Mouse (Mus musculus) CH12.LX (cell line): ENCODE data around the gene Pxt1. TPM values are rescaled to one million over a fixed set of nuclear protein-coding genes. Genes with fewer than 3 reads are reported as not detected.
A peak's percentile ranks its signal among the peaks of the same experiment; 100 is the strongest.

Source experiments
- DNase-seq: peaks from one replicate; pipeline ENCODE4 v3.0.0-alpha.2; 2013; ENCODE audit errors: extremely low read depth
- H3K27ac ChIP-seq: 2 replicates; pipeline ENCODE4 v1.5.1; 2012; ENCODE audit warnings: low read depth, mild to moderate bottlenecking, control low read depth, moderate library complexity; ENCODE audit not compliant: insufficient read depth
- H3K27me3 ChIP-seq: replicated peaks from 2 replicates; pipeline ENCODE3; 2012; ENCODE audit warnings: inconsistent platforms
- H3K36me3 ChIP-seq, 2 experiments: replicated peaks in 1 of 2; 2 replicates each; pipeline versions ENCODE3 to v1.6.1; 2012; ENCODE audit warnings: inconsistent platforms in 1 of 2, low read length in 1 of 2, mild to moderate bottlenecking in 1 of 2, mixed read lengths in 1 of 2, moderate library complexity in 1 of 2; ENCODE audit not compliant: control insufficient read depth in 1 of 2, insufficient read depth in 1 of 2
- H3K4me1 ChIP-seq, 2 experiments: 2 replicates each; pipeline ENCODE4 v1.6.1; 2012; ENCODE audit warnings: inconsistent platforms in 1 of 2, moderate library complexity in 1 of 2; ENCODE audit not compliant: insufficient read depth in 2 of 2, control insufficient read depth in 1 of 2
- H3K4me2 ChIP-seq: 2 replicates; pipeline ENCODE4 v1.6.1; 2012; ENCODE audit warnings: low read depth, mild to moderate bottlenecking, control low read depth; ENCODE audit not compliant: poor library complexity, insufficient read depth, severe bottlenecking
- H3K4me3 ChIP-seq, 3 experiments: fragments of 150-350 bp in 1 of 3; sonication (generic) in 1 of 3; replicated peaks in 1 of 3; 2 replicates each; pipeline versions ENCODE3 to v1.5.1; 2011 to 2012; ENCODE audit warnings: low read depth in 2 of 3, low read length in 2 of 3, mild to moderate bottlenecking in 2 of 3, moderate library complexity in 2 of 3, control low read depth in 1 of 3, improper control_type of control experiment in 1 of 3, inconsistent platforms in 1 of 3, mixed read lengths in 1 of 3; ENCODE audit not compliant: poor library complexity in 1 of 3
- H3K79me2 ChIP-seq: replicated peaks from 2 replicates; pipeline ENCODE4 v1.6.1; 2012; ENCODE audit warnings: mild to moderate bottlenecking, moderate library complexity; ENCODE audit not compliant: control insufficient read depth, poor library complexity, insufficient read depth, severe bottlenecking; ENCODE audit errors: extremely low read depth
- H3K9ac ChIP-seq: 2 replicates; pipeline ENCODE4 v1.6.1; 2012; ENCODE audit warnings: low read depth, mild to moderate bottlenecking, control low read depth, moderate library complexity; ENCODE audit not compliant: insufficient read depth
- H3K9me3 ChIP-seq: replicated peaks from 2 replicates; pipeline ENCODE3; 2012; ENCODE audit warnings: low read length, inconsistent platforms, mixed read lengths
- BHLHE40 ChIP-seq: IDR thresholded peaks from 2 replicates; pipeline ENCODE4 v1.6.1; 2011; ENCODE audit warnings: mild to moderate bottlenecking, low read depth, low read length, improper control_type of control experiment
- CHD2 ChIP-seq: IDR thresholded peaks from 2 replicates; pipeline ENCODE4 v1.6.1; 2011; ENCODE audit warnings: low read length, improper control_type of control experiment
- CTCF ChIP-seq, 2 experiments: IDR thresholded peaks in 1 of 2; conservative IDR thresholded peaks in 1 of 2; 2 replicates each; pipeline ENCODE4 v1.5.1; 2011 to 2012; ENCODE audit warnings: low read depth in 2 of 2, low read length in 2 of 2, improper control_type of control experiment in 1 of 2, inconsistent platforms in 1 of 2, mild to moderate bottlenecking in 1 of 2, moderate library complexity in 1 of 2
- ELF1 ChIP-seq: IDR thresholded peaks from 2 replicates; pipeline ENCODE4 v1.6.1; 2014; ENCODE audit warnings: low read depth, mild to moderate bottlenecking, inconsistent platforms, low read length, improper control_type of control experiment
- HCFC1 ChIP-seq: IDR thresholded peaks from 2 replicates; pipeline ENCODE4 v1.6.1; 2012; ENCODE audit warnings: low read depth, mild to moderate bottlenecking, inconsistent platforms, low read length, improper control_type of control experiment
- IRF4 ChIP-seq: IDR thresholded peaks from 2 replicates; pipeline ENCODE4 v1.6.1; 2014; ENCODE audit warnings: low read depth, mild to moderate bottlenecking, inconsistent platforms, low read length, improper control_type of control experiment
- MAX ChIP-seq: IDR thresholded peaks from 2 replicates; pipeline ENCODE4 v1.6.1; 2011; ENCODE audit warnings: low read length, improper control_type of control experiment
- MAZ ChIP-seq: IDR thresholded peaks from 2 replicates; pipeline ENCODE4 v1.6.1; 2012; ENCODE audit warnings: low read depth, mild to moderate bottlenecking, inconsistent platforms, low read length, improper control_type of control experiment, moderate library complexity
- MEF2A ChIP-seq: IDR thresholded peaks from 2 replicates; pipeline ENCODE4 v1.6.1; 2014; ENCODE audit warnings: low read depth, mild to moderate bottlenecking, inconsistent platforms, low read length, improper control_type of control experiment, borderline replicate concordance
- MXI1 ChIP-seq: IDR thresholded peaks from 2 replicates; pipeline ENCODE4 v1.6.1; 2011; ENCODE audit warnings: mild to moderate bottlenecking, low read depth, low read length, improper control_type of control experiment
- MYC ChIP-seq: IDR thresholded peaks from 2 replicates; pipeline ENCODE4 v1.6.1; 2011; ENCODE audit warnings: low read depth, mild to moderate bottlenecking, improper control_type of control experiment, low read length
- NELFE ChIP-seq: IDR thresholded peaks from 2 replicates; pipeline ENCODE4 v1.6.1; 2011; ENCODE audit warnings: low read depth, low read length, improper control_type of control experiment
- NRF1 ChIP-seq: IDR thresholded peaks from 2 replicates; pipeline ENCODE4 v1.6.1; 2014; ENCODE audit warnings: low read depth, mild to moderate bottlenecking, inconsistent platforms, low read length, improper control_type of control experiment, moderate library complexity
- POLR2A ChIP-seq: IDR thresholded peaks from 2 replicates; pipeline ENCODE4 v1.6.1; 2011; ENCODE audit warnings: low read depth, mild to moderate bottlenecking, improper control_type of control experiment, low read length
- POLR2AphosphoS2 ChIP-seq: IDR thresholded peaks from 2 replicates; pipeline ENCODE4 v1.6.1; 2011; ENCODE audit warnings: low read depth, low read length, improper control_type of control experiment
- RAD21 ChIP-seq: IDR thresholded peaks from 2 replicates; pipeline ENCODE4 v1.6.1; 2011; ENCODE audit warnings: low read depth, mild to moderate bottlenecking, low read length, improper control_type of control experiment, moderate library complexity
- SIN3A ChIP-seq: IDR thresholded peaks from 2 replicates; pipeline ENCODE4 v1.6.1; 2012; ENCODE audit warnings: low read length, improper control_type of control experiment, inconsistent platforms
- SMC3 ChIP-seq: IDR thresholded peaks from 2 replicates; pipeline ENCODE4 v1.6.1; 2011; ENCODE audit warnings: low read depth, low read length, improper control_type of control experiment
- TBP ChIP-seq: conservative IDR thresholded peaks from 2 replicates; pipeline ENCODE4 v1.6.1; 2011; ENCODE audit warnings: low read depth, low read length, improper control_type of control experiment
- TCF12 ChIP-seq: IDR thresholded peaks from 2 replicates; pipeline ENCODE4 v1.6.1; 2014; ENCODE audit warnings: low read depth, mild to moderate bottlenecking, inconsistent platforms, low read length, improper control_type of control experiment
- USF2 ChIP-seq: conservative IDR thresholded peaks from 2 replicates; pipeline ENCODE4 v1.6.1; 2011; ENCODE audit warnings: low read depth, low read length, improper control_type of control experiment
- ZKSCAN1 ChIP-seq: IDR thresholded peaks from 2 replicates; pipeline ENCODE4 v1.6.1; 2012; ENCODE audit warnings: low read depth, inconsistent platforms, low read length, improper control_type of control experiment, borderline replicate concordance
- ZMIZ1 ChIP-seq: IDR thresholded peaks from 2 replicates; pipeline ENCODE4 v1.6.1; 2012; ENCODE audit warnings: low read depth, mild to moderate bottlenecking, inconsistent platforms, low read length, improper control_type of control experiment
- ZNF384 ChIP-seq: IDR thresholded peaks from 2 replicates; pipeline ENCODE4 v1.6.1; 2012; ENCODE audit warnings: low read depth, low read length, improper control_type of control experiment, inconsistent platforms
- dilution Hi-C: fragments of 300-500 bp; cut with MboI; formaldehyde crosslinking; loops from 2 replicates; pipeline ENCODE4 v1.14.3; 2020; ENCODE audit warnings: low sequenced_read_pairs; ENCODE audit not compliant: extremely low pct_unique_long_range_greater_than_20kb, extremely low pct_ligation_motif_present
- in situ Hi-C: fragments of 300-500 bp; cut with MboI; formaldehyde crosslinking; loops from 3 replicates; pipeline ENCODE4 v1.14.3; 2019; ENCODE audit warnings: low sequenced_read_pairs, low pct_ligation_motif_present, low pct_unique_long_range_greater_than_20kb, mixed read lengths
- polyA plus RNA-seq: library from polyadenylated mRNA; unstranded; fragments of >175 nt; gene quantifications from 2 replicates; pipeline ENCODE4 v1.2.1, GENCODE M21; 2012; ENCODE audit warnings: low read depth; ENCODE audit not compliant: insufficient read length
- total RNA-seq, 2 experiments: library from RNA; depleted of rRNA; stranded (reverse); fragments of 300-350 nt in 1 of 2; fragments of >200 nt in 1 of 2; gene quantifications; 2 replicates each; pipeline ENCODE4 v1.2.3; 2012 to 2014

Pxt1 gene
- total and polyA plus RNA-seq, 3 experiments = not detected

DNA sequence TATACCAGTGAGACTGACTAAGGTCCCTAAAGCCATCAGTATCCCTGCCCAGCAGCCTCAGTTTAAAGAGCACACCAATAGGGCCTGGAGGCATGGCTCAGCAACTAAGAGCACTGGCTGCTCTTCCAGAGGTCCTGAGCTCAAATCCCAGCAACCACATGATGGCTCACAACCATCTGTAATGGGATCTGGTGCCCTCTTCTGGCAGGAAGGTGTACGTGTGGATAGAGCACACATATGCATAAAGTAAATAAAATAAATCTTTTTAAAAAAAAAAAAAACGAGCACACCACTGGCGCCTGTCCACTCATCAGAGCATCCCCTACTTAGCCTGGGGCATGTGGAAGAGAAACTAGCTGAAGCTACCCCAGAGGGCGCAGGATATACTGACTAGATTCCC, 42.1 kb downstream of the Pxt1 start:
- no peak overlapping the region for H3K4me2 ChIP-seq
- dilution Hi-C loops = no loop called here
- H3K9me3 ChIP-seq = peaks cover 11% of the 10 kb centered on the region
- H3K27me3 ChIP-seq = peaks cover 7% of the 10 kb centered on the region
- no peak for DNase-seq
- peaks cover 13 to 29% of the 10 kb centered on the region in 2 experiments for H3K4me1 ChIP-seq
- H3K27ac ChIP-seq = no peak overlapping the region
- H3K79me2 ChIP-seq = peaks cover 4% of the 10 kb centered on the region; the same call in 1 of the 2 replicates
- in situ Hi-C loops = loop anchor here (10.0 kb wide), 1 partner anchor 113 kb away; no protein-coding TSS in a partner anchor
- no peak overlapping the region for H3K4me3 ChIP-seq
- H3K36me3 ChIP-seq = peaks cover 2 to 5% of the 10 kb centered on the region in 2 experiments
- peak in 1 of 2 experiments; percentile 54; a peak in 2 of 4 replicates for TF ChIP-seq CTCF (conservative IDR thresholded peaks at IDR 0.05 in 1 of 2, IDR thresholded peaks at IDR 0.05 in 1 of 2; ENCODE audit: low read depth in 2 of 2, low read length in 2 of 2)
- TF ChIP-seq POLR2AphosphoS2 = no peak
- TF ChIP-seq USF2 = no peak
- no peak for TF ChIP-seq ELF1
- no peak for TF ChIP-seq ZKSCAN1
- 0 out of 2 replicates have a peak, but pooled peaks have one; percentile 22 for TF ChIP-seq MYC
- TF ChIP-seq RAD21 = peak; percentile 14
- TF ChIP-seq TCF12 = no peak
- peak; percentile 18; the same call in 1 of the 2 replicates for TF ChIP-seq SMC3
- no peak overlapping the region for H3K9ac ChIP-seq

- in situ Hi-C loops = loop anchor here (10.0 kb wide), 1 partner anchor 205 kb away; the partner anchor contains the start of genes Mapk14 and Slc26a8
- H3K4me1 ChIP-seq = peaks cover 13 to 37% of the 10 kb centered on the region in 2 experiments
- peak overlapping the region; percentile 67 for H3K27ac ChIP-seq
- peaks cover 3% of the 10 kb centered on the region for H3K27me3 ChIP-seq
- H3K4me2 ChIP-seq = peak overlapping the region; percentile 84; the same call in 1 of the 2 replicates
- H3K9me3 ChIP-seq = peaks cover 14% of the 10 kb centered on the region
- peak; percentile 43 for DNase-seq
- peak; percentile 89 for TF ChIP-seq ELF1
- peak; percentile 64; the same call in 1 of the 2 replicates for TF ChIP-seq TCF12
- 0 out of 2 replicates have a peak, but pooled peaks have one; percentile 56 for TF ChIP-seq MAZ
- peak; percentile 79 for TF ChIP-seq POLR2A
- TF ChIP-seq NELFE = peak; percentile 55; the same call in 1 of the 2 replicates
- TF ChIP-seq NRF1 = no peak
- peak; percentile 66; the same call in 1 of the 2 replicates for TF ChIP-seq SIN3A
- TF ChIP-seq HCFC1 = peak; percentile 65
- no peak for TF ChIP-seq MEF2A
- TF ChIP-seq ZNF384 = peak; percentile 93
- TF ChIP-seq CHD2 = 0 out of 2 replicates have a peak, but pooled peaks have one; percentile 32
- TF ChIP-seq MXI1 = no peak
- 0 out of 2 replicates have a peak, but pooled peaks have one; percentile 28 for TF ChIP-seq MYC
- TF ChIP-seq BHLHE40 = peak; percentile 48; the same call in 1 of the 2 replicates
- TF ChIP-seq RAD21 = no peak
- TF ChIP-seq MAX = no peak
- 0 out of 2 replicates have a peak, but pooled peaks have one; percentile 9 for TF ChIP-seq IRF4
- peak; percentile 51 for TF ChIP-seq ZMIZ1
- TF ChIP-seq TBP = peak; percentile 58; the same call in 1 of the 2 replicates
- TF ChIP-seq, all 38 proteins: peak for 14
- Histone ChIP-seq H3K4me3 (peak overlapping the region; percentile 64 to 84 (median 78)), H3K9ac (peak overlapping the region; percentile 75), H3K36me3 (peaks cover 2 to 21% of the 10 kb centered on the region in 2 experiments), H3K79me2 (peaks cover 4% of the 10 kb centered on the region; the same call in 1 of the 2 replicates)
- dilution Hi-C loops = no loop called here
These were observed 44.2 kb downstream of the Pxt1 start for GRCm38 (mm10) chr17:28899427-28899826.
